Mouse (Mus musculus) ES-Bruce4 (cell line): Measurements from ENCODE around the gene Zfp3. TPM values are rescaled to one million over a fixed set of nuclear protein-coding genes. Genes with fewer than 3 reads are reported as not detected.
"Not testable (repeated sequence)": the region's sequence is repeated elsewhere in the genome, so short reads cannot be mapped to it uniquely, and the experiment has no call there.

Source experiments
- H3K27ac ChIP-seq: 2 replicates; pipeline ENCODE4 v1.5.1; 2012; ENCODE audit warnings: low read length, inconsistent platforms; ENCODE audit not compliant: insufficient read depth
- H3K27me3 ChIP-seq: 2 replicates; pipeline ENCODE4 v1.6.1; 2012; ENCODE audit warnings: mild to moderate bottlenecking, low read length, inconsistent platforms; ENCODE audit not compliant: control insufficient read depth, poor library complexity, insufficient read depth, severe bottlenecking
- H3K36me3 ChIP-seq: 2 replicates; pipeline ENCODE4 v1.6.1; 2012; ENCODE audit warnings: inconsistent platforms, mild to moderate bottlenecking, low read length, moderate library complexity; ENCODE audit not compliant: control insufficient read depth, poor library complexity, insufficient read depth, severe bottlenecking
- H3K4me1 ChIP-seq: one replicate; pipeline ENCODE4 v1.8.1; 2011; ENCODE audit warnings: low read length; ENCODE audit not compliant: control insufficient read depth, insufficient read depth
- H3K4me3 ChIP-seq: 2 replicates; pipeline ENCODE4 v1.5.1; 2011; ENCODE audit warnings: low read depth, mild to moderate bottlenecking, low read length
- H3K9ac ChIP-seq: 2 replicates; pipeline ENCODE4 v1.6.1; 2012; ENCODE audit warnings: low read depth, mild to moderate bottlenecking, inconsistent platforms; ENCODE audit not compliant: poor library complexity, severe bottlenecking
- H3K9me3 ChIP-seq: replicated peaks from 2 replicates; pipeline ENCODE4 v1.6.1; 2012; ENCODE audit warnings: mild to moderate bottlenecking, low read length, inconsistent platforms; ENCODE audit not compliant: control insufficient read depth, poor library complexity, insufficient read depth, severe bottlenecking
- CTCF ChIP-seq: IDR thresholded peaks from one replicate; pipeline ENCODE4 v1.8.1; 2011; ENCODE audit warnings: low read depth, low read length
- EP300 ChIP-seq: IDR thresholded peaks from 2 replicates; pipeline ENCODE4 v1.6.1; 2011; ENCODE audit warnings: low read depth, low read length; ENCODE audit not compliant: insufficient read depth
- POLR2A ChIP-seq: IDR thresholded peaks from one replicate; pipeline ENCODE4 v1.8.1; 2011; ENCODE audit warnings: low read length; ENCODE audit not compliant: insufficient read depth
- polyA plus RNA-seq: library from polyadenylated mRNA; stranded (reverse); fragments of >200 nt; gene quantifications from 2 replicates; pipeline ENCODE4 v1.2.4, GENCODE M21; 2011; ENCODE audit warnings: low read depth; ENCODE audit not compliant: missing spikeins, insufficient read depth, insufficient read length

Zfp3 gene
- polyA plus RNA-seq, 1 experiment, result 3.6 TPM

DNA sequence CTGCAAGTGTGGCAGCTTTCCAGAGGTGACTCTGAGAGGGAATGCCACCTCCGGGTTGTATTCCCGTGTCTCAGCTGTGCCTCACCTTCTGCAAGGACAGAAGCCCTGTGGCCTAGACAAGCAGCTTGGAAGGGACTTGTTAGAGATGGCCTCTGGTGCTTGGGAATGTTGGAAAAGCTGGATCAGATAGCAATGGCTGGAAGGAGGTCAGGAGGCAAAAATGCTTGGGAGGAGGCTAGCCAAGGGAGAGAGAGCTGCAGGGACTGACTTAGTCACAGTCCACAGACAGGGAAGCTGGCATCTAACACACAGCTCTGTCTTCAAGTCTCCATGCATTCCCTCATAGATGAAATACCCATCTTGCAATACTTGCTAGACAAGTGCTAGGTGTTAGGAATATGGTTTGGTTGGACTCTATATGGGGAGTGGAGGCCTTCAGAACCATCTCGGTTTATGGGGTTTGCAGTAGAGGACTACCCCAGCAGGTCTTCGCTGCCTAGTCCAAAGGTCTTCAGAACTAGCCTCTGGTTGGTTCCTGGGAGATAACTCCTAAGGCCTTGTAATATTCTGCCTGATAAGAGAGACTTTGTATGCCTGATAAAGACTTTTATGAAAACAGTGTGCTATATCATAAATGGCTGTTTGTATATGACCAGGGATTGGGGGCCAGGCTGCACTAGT, 11.5 kb upstream of the Zfp3 start:
- H3K9me3 ChIP-seq, result no peaks in the 10 kb centered on the region
- no peaks in the 10 kb centered on the region for H3K27me3 ChIP-seq
- no peak overlapping the region for H3K27ac ChIP-seq
- H3K4me1 ChIP-seq, result no peaks in the 10 kb centered on the region
- H3K4me3 ChIP-seq, result no peak overlapping the region
- TF ChIP-seq CTCF, result no peak
- no peak for TF ChIP-seq EP300
- TF ChIP-seq POLR2A, result no peak
- H3K9ac ChIP-seq, result no peak overlapping the region
- H3K36me3 ChIP-seq, result no peaks in the 10 kb centered on the region

- Histone ChIP-seq H3K4me1 (no peaks in the 10 kb centered on the region), H3K9me3 (no peaks in the 10 kb centered on the region), H3K4me3 (no peak overlapping the region), H3K9ac (no peak overlapping the region), H3K27ac (no peak overlapping the region), H3K36me3 (no peaks in the 10 kb centered on the region), H3K27me3 (no peaks in the 10 kb centered on the region)
- TF ChIP-seq POLR2A (no peak), CTCF (no peak), EP300 (no peak)
These were observed 10.9 kb upstream of the Zfp3 start for GRCm38 (mm10) chr11:70753146-70753545.

- no peaks in the 10 kb centered on the region for H3K36me3 ChIP-seq
- no peak for TF ChIP-seq POLR2A
- no peak for TF ChIP-seq CTCF
- no peak for TF ChIP-seq EP300
- H3K27me3 ChIP-seq, result no peaks in the 10 kb centered on the region
- no peaks in the 10 kb centered on the region for H3K4me1 ChIP-seq
- no peak overlapping the region for H3K27ac ChIP-seq
- no peak overlapping the region for H3K4me3 ChIP-seq
- H3K9me3 ChIP-seq, result no peaks in the 10 kb centered on the region
- H3K9ac ChIP-seq, result no peak overlapping the region
These were observed 9.5 kb upstream of the Zfp3 start for GRCm38 (mm10) chr11:70754476-70754875.

DNA sequence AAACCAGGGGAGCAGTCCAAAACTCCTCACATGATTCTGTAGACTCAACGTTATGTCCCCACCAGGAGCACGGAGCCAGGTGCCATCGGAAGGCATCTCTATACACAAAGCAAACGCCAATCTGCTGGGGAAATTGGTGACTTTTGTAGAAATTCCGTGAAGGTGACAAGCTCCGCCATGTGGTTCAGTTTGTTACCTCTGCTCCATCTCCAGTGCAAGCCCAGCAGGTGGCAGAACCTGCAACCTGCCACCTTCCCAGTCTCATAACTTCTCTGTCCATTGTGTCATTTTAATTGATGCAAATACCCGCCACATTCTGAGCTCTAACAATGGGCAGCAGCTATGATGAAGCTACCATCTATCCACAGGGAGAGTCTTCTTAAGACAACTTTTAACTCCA, 9.1 kb upstream of the Zfp3 start:
- Histone ChIP-seq H3K4me1 (no peaks in the 10 kb centered on the region), H3K9ac (no peak overlapping the region), H3K36me3 (no peaks in the 10 kb centered on the region), H3K27ac (no peak overlapping the region), H3K9me3 (no peaks in the 10 kb centered on the region), H3K27me3 (no peaks in the 10 kb centered on the region), H3K4me3 (no peak overlapping the region)
- no peak for TF ChIP-seq EP300
- peak; percentile 34 for TF ChIP-seq CTCF

GRCm38 (mm10) chr11:70755645-70756044, 8.4 kb upstream of the Zfp3 start:
- no peaks in the 10 kb centered on the region for H3K4me1 ChIP-seq
- no peak overlapping the region for H3K27ac ChIP-seq
- H3K9ac ChIP-seq, result no peak overlapping the region
- no peaks in the 10 kb centered on the region for H3K9me3 ChIP-seq
- no peaks in the 10 kb centered on the region for H3K27me3 ChIP-seq
- TF ChIP-seq CTCF (peak; percentile 89), EP300 (no peak)
- no peaks in the 10 kb centered on the region for H3K36me3 ChIP-seq
- no peak overlapping the region for H3K4me3 ChIP-seq

- H3K9ac ChIP-seq, H3K9me3 ChIP-seq, H3K27ac ChIP-seq, H3K27me3 ChIP-seq, H3K4me3 ChIP-seq, H3K4me1 ChIP-seq, H3K36me3 ChIP-seq: not testable (repeated sequence)
These were observed 3.6 kb upstream of the Zfp3 start for GRCm38 (mm10) chr11:70760446-70760845.
